In the genomic region with DNA sequence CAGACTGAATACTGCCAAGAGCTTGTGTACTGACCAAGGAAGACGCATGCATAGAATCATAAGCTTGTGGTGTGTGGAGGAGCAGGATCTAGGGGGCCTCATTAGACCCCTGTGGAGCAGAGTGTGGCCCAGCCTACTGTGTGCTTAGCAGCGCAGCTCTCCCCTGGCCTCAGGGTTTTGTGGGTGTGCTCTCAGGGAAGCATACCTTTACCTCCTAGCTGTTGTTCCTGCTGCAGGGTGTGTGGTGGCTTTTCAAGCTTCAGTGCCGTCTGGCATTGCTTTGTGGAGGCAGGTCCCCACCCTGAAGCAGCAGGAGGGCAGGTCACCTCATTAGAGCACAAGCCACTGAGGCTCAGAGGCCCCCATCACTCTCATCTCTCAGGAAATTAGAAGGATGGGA, we compare ENCODE assay signal across 26 mouse cellular contexts. TPM values are rescaled to one million over a fixed set of nuclear protein-coding genes. Genes with fewer than 3 reads are reported as not detected.
DNase-seq lines count a peak whose midpoint lies in the region; ATAC-seq and TF ChIP-seq lines count a peak whose summit lies in the region.
"Had no signal": no experiment of that assay in that cellular context is flagged by ENCODE, and none has a peak within 500 bp of the region (broad histone marks: within the 10 kb centered on the region; RNA-seq: fewer than 3 reads in every experiment).

No protein-coding gene starts in this region.

- H3K27me3 ChIP-seq in heart, embryonic 12.5 days (replicated peaks): no peaks in the 10 kb centered on the region
- no peaks in the 10 kb centered on the region for H3K27me3 ChIP-seq in heart, embryonic 10.5 days (ENCODE audit: insufficient read depth, poor library complexity, severe bottlenecking)
- H3K27me3 ChIP-seq in E14TG2a.4 (ENCODE audit: insufficient read depth, low read length): no peaks in the 10 kb centered on the region
- H3K27me3 ChIP-seq: CH12.LX; embryonic facial prominence, embryonic 12.5 days; forebrain, embryonic 12.5 days had no signal

- ATAC-seq in heart, embryonic 12.5 days (ENCODE audit: insufficient number of reproducible peaks, low FRiP score): no peak
- ATAC-seq in erythroid progenitor cell, adult 5-6 weeks (replicated peaks; ENCODE audit: low FRiP score, poor library complexity, severe bottlenecking): peak; percentile 22; the same call in 1 of the 2 replicates
- no peak for ATAC-seq in frontal cortex, adult (ENCODE audit: low TSS enrichment)
- ATAC-seq: activated CD4-positive, CD25-positive, alpha-beta regulatory T cell, adult 4 months; CD4-positive, CD25-positive, alpha-beta regulatory T cell, adult 4 months; forebrain, embryonic 14.5 days; forebrain, embryonic 16.5 days had no signal

- no peak overlapping the region for H3K4me3 ChIP-seq in heart, embryonic 12.5 days
- no peak overlapping the region for H3K4me3 ChIP-seq in heart, embryonic 10.5 days
- H3K4me3 ChIP-seq in E14TG2a.4 (replicated peaks; ENCODE audit: low read length): peak overlapping the region; percentile 15; the same call in 1 of the 2 replicates
- H3K4me3 ChIP-seq: embryonic facial prominence, embryonic 10.5 days; embryonic facial prominence, embryonic 12.5 days; forebrain, embryonic 10.5 days; forebrain, embryonic 12.5 days had no signal

- no peaks in the 10 kb centered on the region for H3K9me3 ChIP-seq in heart, embryonic 12.5 days (replicated peaks)
- no peaks in the 10 kb centered on the region for H3K9me3 ChIP-seq in heart, embryonic 10.5 days
- no peaks in the 10 kb centered on the region for H3K9me3 ChIP-seq in E14TG2a.4 (ENCODE audit: low read length)
- H3K9me3 ChIP-seq: embryonic facial prominence, embryonic 10.5 days; embryonic facial prominence, embryonic 12.5 days; forebrain, embryonic 10.5 days; forebrain, embryonic 12.5 days had no signal

- H3K27ac ChIP-seq in heart, embryonic 12.5 days (ENCODE audit: poor library complexity, severe bottlenecking): no peak overlapping the region
- H3K27ac ChIP-seq in heart, embryonic 10.5 days: no peak overlapping the region; the same call in 1 of the 2 replicates
- H3K27ac ChIP-seq: embryonic facial prominence, embryonic 10.5 days; embryonic facial prominence, embryonic 12.5 days; forebrain, embryonic 10.5 days; forebrain, embryonic 12.5 days had no signal

- WGBS in heart, embryonic 12.5 days: 76% methylated on average over 3 of the region's 3 CpGs
- WGBS in heart, embryonic 10.5 days: 75% methylated on average over 3 of the region's 3 CpGs

- no peak for TF ChIP-seq CTCF in E14TG2a.4 (conservative IDR thresholded peaks at IDR 0.05; ENCODE audit: low read length)

- no peaks in the 10 kb centered on the region for H3K4me1 ChIP-seq in heart, embryonic 12.5 days (replicated peaks)
- no peaks in the 10 kb centered on the region for H3K4me1 ChIP-seq in heart, embryonic 10.5 days
- H3K4me1 ChIP-seq in E14TG2a.4 (replicated peaks; ENCODE audit: low read depth, low read length): peaks cover 74% of the 10 kb centered on the region
- H3K4me1 ChIP-seq: embryonic facial prominence, embryonic 10.5 days; embryonic facial prominence, embryonic 12.5 days; forebrain, embryonic 10.5 days; forebrain, embryonic 12.5 days had no signal

- peaks cover 43% of the 10 kb centered on the region for H3K36me3 ChIP-seq in heart, embryonic 12.5 days
- peaks cover 56% of the 10 kb centered on the region for H3K36me3 ChIP-seq in heart, embryonic 10.5 days
- H3K36me3 ChIP-seq in E14TG2a.4 (ENCODE audit: insufficient read depth, low read length): peaks cover 74% of the 10 kb centered on the region

- no peak for DNase-seq in heart, embryonic 10.5 days (ENCODE audit: low spot score)
- peak; percentile 52 for DNase-seq in ES-CJ7 (ENCODE audit: low read depth, low spot score)
- no peak for DNase-seq in cerebellum, adult 8-10 months
- DNase-seq: adrenal gland, adult 8-10 months; adrenal gland, postnatal 14 days; adrenal gland, postnatal 36 days; B cell, adult 2 months; cerebellum, adult 11 months; cerebellum, adult 18-20 months; cerebellum, adult 9-10 months; cerebellum, postnatal 10 days; cerebellum, postnatal 25 days had no signal

- H3K4me2 ChIP-seq in heart, embryonic 12.5 days: no peak overlapping the region
- H3K4me2 ChIP-seq: embryonic facial prominence, embryonic 12.5 days; forebrain, embryonic 12.5 days had no signal

- H3K9ac ChIP-seq in heart, embryonic 12.5 days: 0 out of 2 replicates have a peak overlapping the region, but pooled peaks have one; percentile 39
- H3K9ac ChIP-seq: embryonic facial prominence, embryonic 12.5 days; forebrain, embryonic 12.5 days had no signal

RNA-seq across cellular contexts. Expression of gene Mtg2, which starts 7.2 kb away (rescaled TPM):
- polyA plus RNA-seq in heart, embryonic 12.5 days (2016; fragmentation: Nextera tagmentation; extraction: Ambion mirVana): 23.7 and 24.4 TPM in 2 replicates
- polyA plus RNA-seq in heart, embryonic 10.5 days (2016; fragmentation: Nextera tagmentation; extraction: Ambion mirVana): 28.2 and 29.7 TPM in 2 replicates
- total RNA-seq in erythroid progenitor cell, adult 5-6 weeks (2015; ENCODE audit: low replicate concordance): 1.3 TPM in 1 of 2 replicates, not detected in the other
- total RNA-seq in erythroid progenitor cell, adult 5-6 weeks (2017; ENCODE audit: low replicate concordance): 2.6 and 4.9 TPM in 2 replicates

RNA-seq across cellular contexts. Expression of gene Hrh3, which starts 26.7 kb away (rescaled TPM):
- polyA plus RNA-seq in heart, embryonic 12.5 days (2016; fragmentation: Nextera tagmentation; extraction: Ambion mirVana): not detected in 2 replicates
- polyA plus RNA-seq in heart, embryonic 10.5 days (2016; fragmentation: Nextera tagmentation; extraction: Ambion mirVana): 0.10 TPM in 1 of 2 replicates, not detected in the other
- total RNA-seq in erythroid progenitor cell, adult 5-6 weeks (2015; ENCODE audit: low replicate concordance): not detected in 2 replicates
- total RNA-seq in erythroid progenitor cell, adult 5-6 weeks (2017; ENCODE audit: low replicate concordance): not detected in 2 replicates
- total RNA-seq: adrenal gland, postnatal 14 days; CH12.LX; MEL had no signal
- polyA plus RNA-seq: activated CD4-positive, CD25-positive, alpha-beta regulatory T cell, adult 4 months; CD4-positive, CD25-positive, alpha-beta regulatory T cell, adult 4 months had no signal

RNA-seq across cellular contexts. Expression of gene Ss18l1, which starts 35.3 kb away (rescaled TPM):
- polyA plus RNA-seq in heart, embryonic 12.5 days (2016; fragmentation: Nextera tagmentation; extraction: Ambion mirVana): 4.2 and 4.3 TPM in 2 replicates
- 3.5 and 4.4 TPM in 2 replicates for polyA plus RNA-seq in heart, embryonic 10.5 days (2016; fragmentation: Nextera tagmentation; extraction: Ambion mirVana)
- 0.36 TPM in 1 of 2 replicates, not detected in the other for total RNA-seq in erythroid progenitor cell, adult 5-6 weeks (2015; ENCODE audit: low replicate concordance)
- 0.13 and 0.68 TPM in 2 replicates for total RNA-seq in erythroid progenitor cell, adult 5-6 weeks (2017; ENCODE audit: low replicate concordance)

RNA-seq across cellular contexts. Expression of gene Psma7, which starts 35.4 kb away (rescaled TPM):
- polyA plus RNA-seq in heart, embryonic 12.5 days (2016; fragmentation: Nextera tagmentation; extraction: Ambion mirVana): 444 and 452 TPM in 2 replicates
- polyA plus RNA-seq in heart, embryonic 10.5 days (2016; fragmentation: Nextera tagmentation; extraction: Ambion mirVana): 567 and 701 TPM in 2 replicates
- 54.1 and 65.2 TPM in 2 replicates for total RNA-seq in erythroid progenitor cell, adult 5-6 weeks (2015; ENCODE audit: low replicate concordance)
- total RNA-seq in erythroid progenitor cell, adult 5-6 weeks (2017; ENCODE audit: low replicate concordance): 69.1 and 112 TPM in 2 replicates

RNA-seq across cellular contexts. Expression of gene Osbpl2, which starts 41.5 kb away (rescaled TPM):
- polyA plus RNA-seq in heart, embryonic 12.5 days (2016; fragmentation: Nextera tagmentation; extraction: Ambion mirVana): 37.2 and 37.5 TPM in 2 replicates
- polyA plus RNA-seq in heart, embryonic 10.5 days (2016; fragmentation: Nextera tagmentation; extraction: Ambion mirVana): 29.7 and 38.0 TPM in 2 replicates
- 7.6 and 10.1 TPM in 2 replicates for total RNA-seq in erythroid progenitor cell, adult 5-6 weeks (2015; ENCODE audit: low replicate concordance)
- total RNA-seq in erythroid progenitor cell, adult 5-6 weeks (2017; ENCODE audit: low replicate concordance): 14.4 and 16.3 TPM in 2 replicates
